Mouse (Mus musculus) thymus, adult 2 months (tissue): ENCODE data around the gene Zfp689. TPM values are rescaled to one million over a fixed set of nuclear protein-coding genes. Genes with fewer than 3 reads are reported as not detected.
"Not testable (repeated sequence)": the region's sequence is repeated elsewhere in the genome, so short reads cannot be mapped to it uniquely, and the experiment has no call there.

Experiments used
- DNase-seq: peaks from one replicate; pipeline ENCODE4 v3.0.0; 2021
- H3K27ac ChIP-seq: fragments of 200-500 bp; 2 replicates; pipeline ENCODE4 v1.5.1; 2012; ENCODE audit warnings: low read length, control low read depth; ENCODE audit not compliant: control insufficient read depth, insufficient read depth
- H3K27me3 ChIP-seq: fragments of 200-500 bp; 2 replicates; pipeline ENCODE4 v1.6.1; 2012; ENCODE audit warnings: mild to moderate bottlenecking, low read length, moderate library complexity, mixed read lengths; ENCODE audit not compliant: control insufficient read depth, insufficient read depth
- H3K36me3 ChIP-seq: fragments of 200-500 bp; 2 replicates; pipeline ENCODE4 v1.6.1; 2012; ENCODE audit warnings: mild to moderate bottlenecking, low read length, moderate library complexity; ENCODE audit not compliant: control insufficient read depth, insufficient read depth
- H3K4me1 ChIP-seq: fragments of 200-500 bp; replicated peaks from 2 replicates; pipeline ENCODE4 v1.6.1; 2012; ENCODE audit warnings: low read length; ENCODE audit not compliant: control insufficient read depth, insufficient read depth
- H3K4me3 ChIP-seq: fragments of 200-500 bp; 2 replicates; pipeline ENCODE4 v1.5.1; 2012; ENCODE audit warnings: mild to moderate bottlenecking, low read length, control low read depth, moderate library complexity; ENCODE audit not compliant: control insufficient read depth, insufficient read depth
- CTCF ChIP-seq: fragments of 200-500 bp; IDR thresholded peaks from 2 replicates; pipeline ENCODE4 v1.5.1; 2012; ENCODE audit warnings: mild to moderate bottlenecking, control low read depth, low read length, moderate library complexity, borderline replicate concordance; ENCODE audit not compliant: control insufficient read depth, poor library complexity, insufficient read depth; ENCODE audit errors: extremely low read depth
- POLR2A ChIP-seq: fragments of 200-500 bp; IDR thresholded peaks from 2 replicates; pipeline ENCODE4 v1.6.1; 2012; ENCODE audit warnings: mild to moderate bottlenecking, low read length, control low read depth, moderate library complexity; ENCODE audit not compliant: control insufficient read depth, poor library complexity, insufficient read depth; ENCODE audit errors: extremely low read depth
- WGBS: fragments of 180-500 bp; shearing (Covaris S2); methylation state at CpG from one replicate; pipeline ENCODE4 v1.1.7; 2018; 5-methylcytosine and 5-hydroxymethylcytosine counted together
- polyA plus RNA-seq: library from polyadenylated mRNA; depleted of rRNA; stranded (reverse); fragments of >200 nt; gene quantifications from 2 replicates; pipeline ENCODE4 v1.2.3, GENCODE M21; 2012

Zfp689 gene
- polyA plus RNA-seq, 1 experiment, result 8.1 TPM

DNA sequence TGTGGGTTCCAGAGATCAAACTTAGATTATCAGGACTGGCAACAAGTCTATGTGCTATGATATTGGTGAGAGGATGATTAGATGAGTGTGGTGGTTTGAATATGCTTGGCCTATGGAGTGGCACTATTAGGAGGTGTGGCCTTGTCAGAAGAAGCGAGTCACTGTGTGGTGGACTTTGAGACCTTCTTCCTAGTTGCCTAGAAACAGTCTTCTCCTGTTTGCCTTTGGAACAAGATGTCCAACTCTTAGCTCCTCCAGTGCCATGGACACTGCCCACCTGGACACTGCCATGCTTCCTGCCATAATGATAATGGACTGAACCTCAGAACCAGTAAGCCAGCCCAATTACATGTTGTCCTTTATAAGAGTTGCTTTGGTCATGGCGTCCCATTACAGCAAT is 23.0 kb downstream of the Zfp689 start:
- no peak overlapping the region for H3K27ac ChIP-seq

DNA sequence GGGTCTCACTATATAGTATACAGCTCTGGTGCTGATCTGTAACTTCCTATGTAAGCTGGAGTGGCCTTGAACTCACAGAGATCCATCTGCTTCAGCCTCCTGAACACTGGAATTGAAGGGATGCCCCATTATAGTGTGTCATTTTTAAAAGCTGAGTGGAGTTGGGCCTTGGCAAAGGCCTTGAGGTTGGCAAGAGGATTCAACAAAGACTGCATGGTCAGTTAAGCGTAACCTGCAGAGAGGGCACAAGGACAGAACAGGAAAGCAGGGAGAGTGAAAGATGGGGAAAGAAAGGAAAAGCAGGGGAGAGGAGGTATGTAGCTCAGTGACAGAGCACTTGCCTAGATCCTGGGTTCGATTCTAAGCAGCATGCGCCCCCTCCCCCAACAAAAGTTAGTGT is 23.7 kb downstream of the Zfp689 start:
- H3K27ac ChIP-seq, result no peak overlapping the region
- WGBS, result 93% methylated on average over 3 of the region's 3 CpGs
- peaks cover 9% of the 10 kb centered on the region for H3K4me1 ChIP-seq
- H3K27me3 ChIP-seq, result no peaks in the 10 kb centered on the region
- H3K36me3 ChIP-seq, result no peaks in the 10 kb centered on the region
- TF ChIP-seq CTCF (no peak), POLR2A (no peak)
- H3K4me3 ChIP-seq, result no peak overlapping the region
- no peak for DNase-seq

More for the DNA sequence above, 23.0 kb downstream of the Zfp689 start:
- TF ChIP-seq POLR2A, result no peak
- no peak for TF ChIP-seq CTCF
- no peaks in the 10 kb centered on the region for H3K27me3 ChIP-seq
- DNase-seq, result no peak
- peaks cover 9% of the 10 kb centered on the region for H3K4me1 ChIP-seq
- H3K4me3 ChIP-seq, result no peak overlapping the region
- H3K36me3 ChIP-seq, result no peaks in the 10 kb centered on the region
- 91% methylated on average over 2 of the region's 2 CpGs for WGBS

DNA sequence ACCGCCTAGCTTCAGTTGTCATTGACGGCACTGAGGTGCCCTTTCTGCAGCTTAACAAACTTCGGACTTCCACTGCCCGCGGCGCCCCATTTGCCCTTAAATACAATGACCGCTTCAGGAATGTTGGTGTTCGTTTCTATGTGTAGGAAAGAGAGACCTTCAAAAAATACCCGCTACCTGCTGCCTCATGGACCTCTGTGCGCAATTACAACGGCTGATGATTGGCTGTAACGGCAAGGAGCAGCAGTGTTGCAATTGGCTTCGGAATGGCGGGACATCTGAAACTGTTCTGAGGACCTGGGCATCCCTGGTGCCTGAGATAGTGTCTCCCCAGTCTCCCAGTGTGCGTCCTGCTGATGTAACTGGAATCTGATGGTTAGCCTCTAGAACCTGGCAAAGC is 26.7 kb downstream of the Zfp689 start:
- peaks cover 9% of the 10 kb centered on the region for H3K4me1 ChIP-seq
- H3K4me3 ChIP-seq, result peak overlapping the region; percentile 9
- no peak overlapping the region for H3K27ac ChIP-seq
- no peak for TF ChIP-seq CTCF
- TF ChIP-seq POLR2A, result no peak
- H3K36me3 ChIP-seq, result no peaks in the 10 kb centered on the region
- DNase-seq, result no peak
- WGBS, result 4% methylated on average over 15 of the region's 15 CpGs
- no peaks in the 10 kb centered on the region for H3K27me3 ChIP-seq

DNA sequence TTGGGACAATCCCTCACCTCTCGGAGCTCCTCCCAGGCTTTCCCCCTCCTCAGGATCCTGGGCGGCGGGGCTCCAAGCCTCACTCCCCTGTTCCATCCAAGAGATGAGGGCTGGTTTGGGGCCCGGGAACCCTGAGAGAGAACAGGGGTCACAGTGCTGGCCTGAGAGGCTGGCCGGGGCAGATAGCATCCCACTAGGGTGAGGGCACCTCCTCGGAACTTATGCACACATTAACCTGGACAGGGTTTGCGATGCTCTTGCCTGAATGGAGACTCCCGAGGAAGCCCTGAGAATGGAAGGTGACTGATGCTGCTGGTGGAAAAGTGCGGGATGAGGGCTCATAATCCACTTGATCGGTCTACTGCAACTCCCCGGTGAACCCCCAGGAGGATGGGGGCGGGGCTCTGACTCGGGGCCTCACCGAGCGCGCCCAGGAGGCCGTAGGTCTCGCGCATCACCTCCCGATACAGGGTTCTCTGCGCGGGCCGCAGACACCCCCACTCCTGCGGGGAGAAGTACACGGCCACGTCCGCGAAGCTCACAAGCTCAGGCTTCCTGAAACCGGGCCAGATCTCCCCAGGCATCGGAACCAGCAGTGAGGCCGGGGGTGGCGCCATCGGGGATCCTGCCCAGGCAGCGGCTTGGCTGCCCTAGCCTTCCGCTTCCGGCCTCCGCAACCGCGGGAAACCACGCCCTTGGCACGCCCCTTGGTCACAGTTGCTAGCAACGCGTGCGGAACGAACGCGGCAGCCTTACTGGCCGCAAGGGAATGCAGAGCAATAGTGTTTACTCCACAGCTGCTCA is 27.4 kb downstream of the Zfp689 start, which contains the start of gene Zfp688:
Zfp688 (minus strand) TSS at position 681 of the 804 bp plus-strand sequence.
- Histone ChIP-seq H3K27me3 (no peaks in the 10 kb centered on the region), H3K4me3 (peak within 1 kb of the TSS; percentile 73), H3K36me3 (no peaks in the 10 kb centered on the region), H3K27ac (no peak within 1 kb of the TSS), H3K4me1 (peaks cover 9% of the 10 kb centered on the region)
- TF ChIP-seq CTCF (0 out of 2 replicates have a peak, but pooled peaks have one; percentile 49), POLR2A (peak; percentile 84)
- WGBS, result 3% methylated on average over 48 of the region's 48 CpGs
- peak; percentile 98 for DNase-seq

DNA sequence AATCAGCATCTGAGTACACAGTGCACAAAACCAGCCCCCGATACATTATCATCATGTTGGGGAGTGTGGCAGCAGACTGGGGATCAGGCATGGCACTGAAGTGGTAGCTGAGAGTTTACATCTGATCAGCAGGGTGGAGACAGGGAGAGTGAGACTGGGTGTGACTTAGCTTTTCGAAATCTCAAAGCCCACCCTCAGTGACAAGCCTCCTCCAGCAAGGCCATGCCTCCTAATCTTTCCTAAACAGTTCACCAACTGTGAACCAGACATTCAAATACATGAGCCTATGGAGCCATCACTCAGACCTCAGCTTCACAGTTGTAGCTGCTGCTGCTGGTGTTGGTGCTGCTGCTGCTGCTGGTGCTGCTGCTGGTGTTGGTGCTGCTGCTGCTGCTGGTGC is 37.5 kb downstream of the Zfp689 start:
- DNase-seq, result no peak
- H3K27me3 ChIP-seq, result no peaks in the 10 kb centered on the region
- TF ChIP-seq CTCF (no peak), POLR2A (no peak)
- H3K4me3 ChIP-seq, result no peak overlapping the region
- no peak overlapping the region for H3K27ac ChIP-seq
- H3K36me3 ChIP-seq, result no peaks in the 10 kb centered on the region
- H3K4me1 ChIP-seq, result peaks cover 2% of the 10 kb centered on the region; the same call in 1 of the 2 replicates
- 85% methylated on average over 2 of the region's 2 CpGs for WGBS

DNA sequence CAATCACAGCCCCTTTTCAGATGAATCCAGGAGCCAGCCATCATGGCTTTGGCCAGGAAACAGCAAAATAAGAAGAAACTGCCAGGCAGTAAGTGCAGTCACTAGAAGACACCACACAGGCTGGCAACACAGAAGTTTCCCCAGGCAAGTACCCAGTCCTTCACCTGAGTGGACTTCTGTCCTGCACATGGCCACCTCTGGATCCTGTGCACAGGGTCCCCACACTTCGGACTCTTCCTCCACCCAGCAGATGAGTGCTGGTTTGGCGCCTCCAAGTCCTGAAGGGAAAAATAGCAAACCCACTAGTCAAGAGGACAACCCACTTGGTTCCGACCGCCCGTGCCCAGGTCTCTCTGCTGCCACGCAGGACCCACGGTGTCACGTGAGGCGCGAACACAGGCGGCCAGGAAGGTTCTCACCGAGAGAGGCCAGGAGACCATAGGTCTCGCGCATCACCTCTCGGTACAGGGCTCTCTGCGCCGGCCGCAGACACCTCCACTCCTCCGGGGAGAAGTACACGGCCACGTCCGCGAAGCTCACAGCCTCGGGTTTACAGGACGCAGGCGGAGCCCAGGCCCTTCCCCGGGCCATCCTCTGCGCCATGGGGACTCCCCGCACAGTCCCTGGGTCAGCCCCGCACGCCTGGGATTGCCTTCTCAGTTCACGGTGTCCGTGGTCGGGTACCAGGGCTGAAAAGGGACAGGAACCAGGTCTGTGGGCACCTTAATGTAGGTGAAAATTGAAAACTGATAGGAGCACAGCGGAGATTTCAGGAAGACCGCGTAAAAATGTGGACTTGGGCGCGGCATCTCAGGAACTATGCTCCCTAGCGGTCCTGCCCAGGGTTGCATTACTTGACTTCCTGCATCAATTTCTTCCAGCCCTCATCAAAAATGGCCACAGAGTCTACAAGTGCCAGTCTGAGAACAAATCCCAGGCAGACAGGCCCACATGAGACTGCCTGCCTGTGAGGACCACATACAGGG is 42.7 kb downstream of the Zfp689 start, which contains the start of gene Zfp764:
Zfp764 (minus strand) TSS at position 821 of the 986 bp plus-strand sequence.
- H3K4me1 ChIP-seq, H3K36me3 ChIP-seq, H3K27me3 ChIP-seq: not testable (repeated sequence)
- peak within 1 kb of the TSS; percentile 4; the same call in 1 of the 2 replicates for H3K27ac ChIP-seq
- under 1% methylated on average over 40 of the region's 40 CpGs for WGBS
- peak within 1 kb of the TSS; percentile 85 for H3K4me3 ChIP-seq
- TF ChIP-seq POLR2A (peak; percentile 49; the same call in 1 of the 2 replicates), CTCF (peak; percentile 33; the same call in 1 of the 2 replicates)
- DNase-seq, result peak; percentile 87

DNA sequence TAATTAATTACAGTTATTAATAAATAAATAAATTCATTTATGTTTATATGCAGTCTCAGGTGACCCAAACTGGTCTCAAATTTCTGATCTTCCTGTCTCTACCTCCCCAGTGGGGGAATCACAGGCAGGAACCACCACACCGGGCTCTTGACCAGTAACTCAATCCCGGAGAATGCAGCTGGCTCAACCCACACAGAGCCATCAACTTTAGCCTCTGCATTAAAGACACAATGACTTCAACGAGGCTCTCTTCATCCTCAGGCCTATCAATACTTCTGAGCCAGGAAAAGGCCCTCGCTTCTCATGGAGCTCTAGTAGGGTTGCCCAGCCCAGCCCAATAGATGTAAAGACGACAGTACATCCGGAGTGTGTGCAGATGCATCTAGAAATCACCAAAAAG is 44.9 kb downstream of the Zfp689 start:
- not testable (repeated sequence) for H3K27me3 ChIP-seq, H3K4me3 ChIP-seq, H3K27ac ChIP-seq, DNase-seq, H3K4me1 ChIP-seq, H3K36me3 ChIP-seq
- WGBS, result 94% methylated on average over 6 of the region's 6 CpGs
